Mouse (Mus musculus): ENCODE measurements around the gene Nr1h2. TPM values are rescaled to one million over a fixed set of nuclear protein-coding genes. Genes with fewer than 3 reads are reported as not detected.

The Nr1h2 gene
- total and polyA plus RNA-seq, 3 experiments, result 13.9 to 50.0 (median 43.8) TPM

- H3K4me2 ChIP-seq (ENCODE audit: insufficient read depth, low read depth, poor library complexity, severe bottlenecking), result no peak overlapping the region
- peaks cover 17 to 49% of the 10 kb centered on the region in 2 experiments for H3K4me1 ChIP-seq (ENCODE audit: control insufficient read depth in 1 of 2, insufficient read depth in 2 of 2)
- DNase-seq (ENCODE audit: extremely low read depth), result peak; percentile 50
- H3K36me3 ChIP-seq (replicated peaks in 1 of 2; ENCODE audit: control insufficient read depth in 1 of 2, insufficient read depth in 1 of 2, low read length in 1 of 2), result peaks cover 4 to 48% of the 10 kb centered on the region in 2 experiments
- no peaks in the 10 kb centered on the region for H3K9me3 ChIP-seq (replicated peaks; ENCODE audit: low read length)
- dilution Hi-C loops (cut with MboI; ENCODE audit: extremely low pct_ligation_motif_present, extremely low pct_unique_long_range_greater_than_20kb, low sequenced_read_pairs) (no loop called here), in situ Hi-C loops (cut with MboI; ENCODE audit: low pct_ligation_motif_present, low pct_unique_long_range_greater_than_20kb, low sequenced_read_pairs) (no loop called here)
- H3K9ac ChIP-seq (ENCODE audit: insufficient read depth, low read depth), result no peak overlapping the region
- H3K27ac ChIP-seq (ENCODE audit: insufficient read depth, low read depth), result no peak overlapping the region
- no peak for TF ChIP-seq TCF12 (IDR thresholded peaks at IDR 0.05; ENCODE audit: low read depth, low read length)
- TF ChIP-seq NELFE (IDR thresholded peaks at IDR 0.05; ENCODE audit: low read depth, low read length), result 0 out of 2 replicates have a peak, but pooled peaks have one; percentile 16
- no peak for TF ChIP-seq MAZ (IDR thresholded peaks at IDR 0.05; ENCODE audit: low read depth, low read length)
- no peak for TF ChIP-seq MYC (IDR thresholded peaks at IDR 0.05; ENCODE audit: low read depth, low read length)
- no peak for TF ChIP-seq E2F4 (IDR thresholded peaks at IDR 0.05; ENCODE audit: insufficient replicate concordance, low read depth, low read length)
- no peak for TF ChIP-seq EP300 (IDR thresholded peaks at IDR 0.05; ENCODE audit: low read length)
- peak; percentile 92 for TF ChIP-seq SMC3 (IDR thresholded peaks at IDR 0.05; ENCODE audit: low read depth, low read length)
- TF ChIP-seq CTCF (conservative IDR thresholded peaks at IDR 0.05 in 1 of 2, IDR thresholded peaks at IDR 0.05 in 1 of 2; ENCODE audit: low read depth in 2 of 2, low read length in 2 of 2), result peak in 1 of 2 experiments; percentile 84; a peak in 2 of 4 replicates
- no peak for TF ChIP-seq USF2 (conservative IDR thresholded peaks at IDR 0.05; ENCODE audit: low read depth, low read length)
- peak; percentile 49 for TF ChIP-seq ZC3H11A (IDR thresholded peaks at IDR 0.05; ENCODE audit: low read depth, low read length)
- no peak for TF ChIP-seq ETS1 (conservative IDR thresholded peaks at IDR 0.05; ENCODE audit: low read depth, low read length)
- no peak for TF ChIP-seq POLR2AphosphoS2 (IDR thresholded peaks at IDR 0.05; ENCODE audit: low read depth, low read length)
- no peak for TF ChIP-seq GABPA (IDR thresholded peaks at IDR 0.05; ENCODE audit: insufficient replicate concordance, low read depth, low read length)
- no peak for TF ChIP-seq MXI1 (IDR thresholded peaks at IDR 0.05; ENCODE audit: low read depth, low read length)
- no peak for TF ChIP-seq ZMIZ1 (IDR thresholded peaks at IDR 0.05; ENCODE audit: low read depth, low read length)
- no peak for TF ChIP-seq IRF4 (IDR thresholded peaks at IDR 0.05; ENCODE audit: low read depth, low read length)
- TF ChIP-seq SIN3A (IDR thresholded peaks at IDR 0.05; ENCODE audit: low read length), result no peak
- peak; percentile 81 for TF ChIP-seq RAD21 (IDR thresholded peaks at IDR 0.05; ENCODE audit: low read depth, low read length)
- no peak for TF ChIP-seq NRF1 (IDR thresholded peaks at IDR 0.05; ENCODE audit: low read depth, low read length)
- TF ChIP-seq UBTF (IDR thresholded peaks at IDR 0.05; ENCODE audit: low read depth, low read length), result no peak
- no peak for TF ChIP-seq ELF1 (IDR thresholded peaks at IDR 0.05; ENCODE audit: low read depth, low read length)
- H3K79me2 ChIP-seq (replicated peaks; ENCODE audit: control insufficient read depth, extremely low read depth, insufficient read depth, poor library complexity, severe bottlenecking), result no peaks in the 10 kb centered on the region
- H3K4me3 ChIP-seq (replicated peaks in 1 of 3; ENCODE audit: low read depth in 2 of 3, low read length in 2 of 3, poor library complexity in 1 of 3), result no peak overlapping the region
- H3K27me3 ChIP-seq (replicated peaks), result no peaks in the 10 kb centered on the region
These were observed 32.0 kb downstream of the Nr1h2 start for GRCm38 (mm10) chr7:44521710-44522109.

- no peaks in the 10 kb centered on the region for H3K27me3 ChIP-seq (replicated peaks)
- in situ Hi-C loops (cut with MboI; ENCODE audit: low pct_ligation_motif_present, low pct_unique_long_range_greater_than_20kb, low sequenced_read_pairs) (no loop called here), dilution Hi-C loops (cut with MboI; ENCODE audit: extremely low pct_ligation_motif_present, extremely low pct_unique_long_range_greater_than_20kb, low sequenced_read_pairs) (no loop called here)
- H3K4me2 ChIP-seq (ENCODE audit: insufficient read depth, low read depth, poor library complexity, severe bottlenecking), result no peak overlapping the region
- H3K4me1 ChIP-seq (ENCODE audit: control insufficient read depth in 1 of 2, insufficient read depth in 2 of 2), result peaks cover 10 to 42% of the 10 kb centered on the region in 2 experiments; a peak in 3 of 4 replicates
- no peaks in the 10 kb centered on the region for H3K9me3 ChIP-seq (replicated peaks; ENCODE audit: low read length)
- DNase-seq (ENCODE audit: extremely low read depth), result no peak
- H3K27ac ChIP-seq (ENCODE audit: insufficient read depth, low read depth), result no peak overlapping the region
- no peaks in the 10 kb centered on the region for H3K79me2 ChIP-seq (replicated peaks; ENCODE audit: control insufficient read depth, extremely low read depth, insufficient read depth, poor library complexity, severe bottlenecking)
- H3K36me3 ChIP-seq (replicated peaks in 1 of 2; ENCODE audit: control insufficient read depth in 1 of 2, insufficient read depth in 1 of 2, low read length in 1 of 2), result peaks cover 4 to 49% of the 10 kb centered on the region in 2 experiments
- TF ChIP-seq SIN3A (IDR thresholded peaks at IDR 0.05; ENCODE audit: low read length), result no peak
- TF ChIP-seq ETS1 (conservative IDR thresholded peaks at IDR 0.05; ENCODE audit: low read depth, low read length), result no peak
- no peak for TF ChIP-seq USF2 (conservative IDR thresholded peaks at IDR 0.05; ENCODE audit: low read depth, low read length)
- TF ChIP-seq JUN (IDR thresholded peaks at IDR 0.05; ENCODE audit: insufficient read depth, low read depth, low read length), result no peak
- TF ChIP-seq EP300 (IDR thresholded peaks at IDR 0.05; ENCODE audit: low read length), result no peak
- TF ChIP-seq BHLHE40 (IDR thresholded peaks at IDR 0.05; ENCODE audit: low read depth, low read length), result no peak
- TF ChIP-seq TCF12 (IDR thresholded peaks at IDR 0.05; ENCODE audit: low read depth, low read length), result no peak
- no peak for TF ChIP-seq JUND (conservative IDR thresholded peaks at IDR 0.05; ENCODE audit: low read depth, low read length)
- no peak for TF ChIP-seq MAX (IDR thresholded peaks at IDR 0.05; ENCODE audit: low read length)
- no peak for TF ChIP-seq ZMIZ1 (IDR thresholded peaks at IDR 0.05; ENCODE audit: low read depth, low read length)
- TF ChIP-seq MAFK (IDR thresholded peaks at IDR 0.05; ENCODE audit: insufficient replicate concordance, low read length), result no peak
- no peak for TF ChIP-seq ZNF384 (IDR thresholded peaks at IDR 0.05; ENCODE audit: low read depth, low read length)
- no peak overlapping the region for H3K9ac ChIP-seq (ENCODE audit: insufficient read depth, low read depth)
- H3K4me3 ChIP-seq (replicated peaks in 1 of 3; ENCODE audit: low read depth in 2 of 3, low read length in 2 of 3, poor library complexity in 1 of 3), result no peak overlapping the region
These were observed 32.8 kb downstream of the Nr1h2 start for GRCm38 (mm10) chr7:44520990-44521389.

Measured in CH12.LX (cell line).